Mouse (Mus musculus): Measurements from ENCODE around the gene Vill.

Vill gene

DNA sequence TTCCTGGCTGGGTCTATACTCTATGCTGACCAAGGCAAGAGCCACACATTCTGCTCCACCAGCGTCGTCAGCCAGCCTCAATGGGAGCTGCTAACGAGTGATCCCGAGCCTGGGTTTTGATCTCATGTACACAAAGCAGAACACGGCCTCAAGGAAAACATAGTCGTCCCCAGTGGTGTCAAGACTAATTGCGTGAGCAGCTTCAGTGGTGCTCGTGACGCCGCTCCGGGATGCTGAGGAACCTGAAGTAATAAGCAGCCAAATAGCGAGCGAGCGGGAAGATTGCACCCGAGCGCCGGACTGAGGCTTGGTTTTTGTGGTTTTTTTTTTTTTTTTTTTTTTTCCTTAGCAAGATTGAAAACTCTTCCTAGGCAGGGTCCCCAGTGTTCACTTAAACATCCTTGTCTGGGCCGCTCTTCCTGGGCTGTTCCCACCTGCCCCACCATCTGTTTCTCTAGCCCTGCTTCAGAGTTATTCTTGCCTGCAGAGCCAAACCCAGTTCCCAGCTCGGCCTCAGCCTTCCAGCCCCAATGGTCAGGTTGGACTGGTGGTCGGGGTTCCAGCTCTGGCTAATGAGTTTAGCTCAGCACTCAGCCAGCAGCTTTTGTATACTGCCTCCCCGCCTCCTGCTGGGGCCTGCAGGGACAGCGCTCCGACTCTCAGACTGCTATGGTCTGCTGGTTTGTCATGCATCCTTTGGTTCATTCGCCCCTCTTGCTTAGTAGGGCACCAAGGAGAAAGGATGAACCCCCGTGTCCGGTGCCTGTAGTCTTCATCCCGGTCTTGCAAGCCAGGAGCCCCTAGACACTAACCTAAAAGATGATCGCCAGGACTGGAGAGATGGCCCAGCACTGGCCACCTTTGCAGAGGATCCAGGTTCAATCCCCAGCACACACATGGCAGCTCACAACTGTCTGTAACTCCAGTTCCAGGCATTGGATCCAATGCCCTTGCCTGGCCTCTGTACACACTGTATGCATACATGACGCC lies 17.6 kb upstream of the Vill start:
- no peak for DNase-seq (ENCODE audit: low spot score in 2 of 2)

DNA sequence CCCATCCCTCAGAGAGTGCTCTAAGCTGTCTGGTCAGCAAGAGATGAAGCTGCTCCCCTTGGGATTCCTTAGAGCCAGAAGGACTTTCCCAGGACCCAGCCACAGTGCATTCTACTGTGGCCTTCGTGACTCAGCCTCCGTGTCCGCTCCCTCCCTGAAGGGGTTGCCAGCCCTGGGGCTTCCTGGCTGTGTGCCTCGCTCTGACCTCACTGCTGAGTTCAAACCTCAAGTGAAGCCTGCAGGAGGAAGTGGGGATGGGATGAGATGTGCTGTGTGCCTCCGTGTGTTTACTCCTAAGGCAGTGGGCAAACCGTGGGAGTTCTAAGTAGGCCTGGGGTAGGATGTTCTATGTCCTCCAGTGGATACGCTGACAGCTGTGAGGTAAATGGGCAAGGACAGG lies 16.7 kb upstream of the Vill start:
- no peak for DNase-seq (ENCODE audit: low spot score in 2 of 2)

DNA sequence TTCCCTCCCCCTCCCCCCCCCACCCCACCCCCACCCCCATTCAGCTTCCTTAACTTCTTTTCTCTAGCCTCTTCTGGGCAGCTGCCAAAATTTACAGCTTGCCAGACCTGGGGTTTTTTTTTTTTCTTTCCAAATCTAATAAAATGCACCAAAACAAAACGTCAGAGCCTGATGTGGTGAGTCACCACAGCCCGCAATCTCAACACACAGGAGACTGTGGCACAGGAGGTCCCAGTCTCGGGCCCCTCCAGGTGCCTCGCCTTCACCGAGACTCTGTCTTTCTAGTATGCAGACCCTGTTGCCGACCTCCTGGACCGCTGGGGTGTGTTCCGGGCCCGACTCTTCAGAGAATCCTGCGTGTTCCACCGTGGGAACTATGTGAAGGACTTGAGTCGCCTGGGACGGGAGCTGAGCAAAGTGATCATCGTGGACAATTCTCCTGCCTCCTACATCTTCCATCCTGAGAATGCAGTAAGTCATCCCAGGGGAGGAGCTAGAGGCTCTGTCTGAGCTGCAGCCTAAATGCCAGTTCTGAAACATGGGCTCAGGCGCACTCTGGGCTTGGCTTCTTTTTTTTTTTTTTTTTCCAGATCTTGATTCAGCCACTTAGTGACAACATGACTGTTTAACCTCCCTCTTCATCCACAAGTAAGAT lies 15.4 kb upstream of the Vill start:
- DNase-seq (ENCODE audit: low spot score in 2 of 2), result peak; percentile 53 to 66

DNA sequence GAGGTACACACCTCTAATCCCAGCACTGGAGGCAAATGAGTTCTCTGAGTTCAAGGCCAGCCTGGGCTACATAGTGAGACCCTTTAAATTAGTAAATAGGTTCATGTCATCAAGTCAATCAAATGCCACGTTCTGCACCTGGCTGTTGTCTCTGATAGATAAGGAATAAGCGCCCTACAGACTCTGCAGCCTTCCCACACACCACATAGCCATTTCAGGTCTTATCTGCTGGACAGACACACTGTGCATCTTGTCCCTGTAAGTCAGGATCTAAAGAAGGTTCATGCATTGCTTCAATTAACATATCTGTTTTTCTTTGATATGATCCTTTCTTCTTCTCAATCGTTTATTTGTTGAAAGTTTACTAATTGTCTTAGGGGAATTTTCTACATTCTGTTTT lies 14.0 kb upstream of the Vill start:
- no peak for DNase-seq (ENCODE audit: low spot score in 2 of 2)

DNA sequence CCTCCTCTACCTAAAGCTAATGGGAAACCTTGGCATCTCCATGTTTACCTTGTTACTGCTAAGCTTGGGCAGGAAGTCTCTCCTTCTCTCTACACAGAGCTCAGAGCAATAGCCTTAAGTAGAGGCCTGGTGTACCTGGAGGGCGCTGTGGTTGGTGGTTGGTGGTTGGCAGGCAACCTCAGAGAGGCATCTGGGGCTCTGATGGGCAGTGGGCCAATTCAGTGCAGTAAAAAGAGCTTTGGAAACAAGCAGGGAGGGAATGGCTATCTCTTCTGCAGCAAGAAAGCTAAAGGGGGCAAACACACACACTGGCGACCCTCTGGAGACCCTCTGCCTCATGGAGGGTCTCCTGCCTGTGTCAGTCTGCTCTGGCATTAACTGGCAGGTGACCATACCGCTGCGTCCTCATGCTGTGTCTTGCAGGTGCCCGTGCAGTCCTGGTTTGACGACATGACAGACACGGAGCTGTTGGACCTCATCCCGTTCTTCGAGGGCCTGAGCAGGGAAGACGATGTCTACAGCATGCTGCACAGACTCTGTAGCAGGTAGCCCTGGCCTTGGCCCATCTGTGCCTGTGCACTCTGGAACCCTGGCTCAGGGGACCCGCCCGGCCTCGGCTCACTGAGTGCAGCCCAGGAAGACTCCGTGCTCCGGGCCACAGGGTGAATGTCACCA lies 12.3 kb upstream of the Vill start:
- DNase-seq (ENCODE audit: low spot score in 2 of 2), result no peak

- DNase-seq (ENCODE audit: low spot score in 2 of 2), result no peak
Measured at GRCm38 (mm10) chr9:119048182-119048903, 4.2 kb upstream of the Vill start.

GRCm38 (mm10) chr9:119051158-119051557 lies 1.4 kb upstream of the Vill start:
- no peak for DNase-seq (ENCODE audit: low spot score in 2 of 2)

GRCm38 (mm10) chr9:119053964-119054576 lies 1.5 kb downstream of the Vill start:
- DNase-seq (ENCODE audit: low spot score in 2 of 2), result no peak

DNA sequence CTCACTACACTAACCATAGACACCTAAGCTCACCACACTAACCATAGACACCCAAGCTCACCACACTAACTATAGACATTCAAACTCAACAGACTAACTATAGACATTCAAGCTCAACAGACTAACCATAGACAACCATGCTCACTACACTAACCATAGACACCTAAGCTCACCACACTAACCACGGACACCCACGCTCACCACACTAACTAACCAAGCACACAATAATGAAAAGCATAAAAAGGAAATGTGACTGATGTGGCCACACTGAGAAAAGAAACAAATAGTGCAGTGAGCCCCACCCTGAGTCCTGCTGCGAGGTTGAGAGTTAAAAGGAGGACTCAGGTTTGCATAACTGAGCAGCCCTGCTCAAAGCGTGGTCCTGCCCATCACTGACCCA lies 2.8 kb downstream of the Vill start:
- no peak for DNase-seq (ENCODE audit: low spot score in 2 of 2)

- DNase-seq (ENCODE audit: low spot score in 2 of 2), result no peak
Measured at GRCm38 (mm10) chr9:119058245-119058644, 5.7 kb downstream of the Vill start.

- no peak for DNase-seq (ENCODE audit: low spot score in 2 of 2)
Measured at GRCm38 (mm10) chr9:119060701-119061100, 8.1 kb downstream of the Vill start.

GRCm38 (mm10) chr9:119063036-119063644 lies 10.6 kb downstream of the Vill start:
- no peak for DNase-seq (ENCODE audit: low spot score in 2 of 2)

GRCm38 (mm10) chr9:119064296-119064695 lies 11.7 kb downstream of the Vill start:
- no peak for DNase-seq (ENCODE audit: low spot score in 2 of 2)

DNA sequence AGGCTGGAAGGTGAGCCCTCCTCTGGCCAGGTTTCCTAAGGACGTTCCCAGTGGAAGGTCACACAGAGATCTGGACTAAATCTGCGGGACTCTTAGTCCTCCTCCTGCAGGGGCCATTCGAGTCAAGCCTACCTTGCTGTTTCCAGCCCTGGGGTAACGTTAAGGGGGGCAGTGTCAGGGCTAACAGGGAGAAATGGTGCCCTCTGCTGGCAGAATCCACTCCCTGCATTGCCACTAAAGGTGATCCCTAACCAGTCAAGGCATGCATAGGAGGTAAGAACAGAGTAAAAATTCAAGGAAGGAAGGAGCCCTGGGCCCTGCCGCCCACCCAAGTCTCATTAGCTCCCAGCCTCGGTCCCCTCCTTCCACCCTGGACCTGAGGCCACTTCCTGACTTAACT lies 15.0 kb downstream of the Vill start:
- DNase-seq (ENCODE audit: low spot score in 2 of 2), result peak; percentile 85 to 92

DNA sequence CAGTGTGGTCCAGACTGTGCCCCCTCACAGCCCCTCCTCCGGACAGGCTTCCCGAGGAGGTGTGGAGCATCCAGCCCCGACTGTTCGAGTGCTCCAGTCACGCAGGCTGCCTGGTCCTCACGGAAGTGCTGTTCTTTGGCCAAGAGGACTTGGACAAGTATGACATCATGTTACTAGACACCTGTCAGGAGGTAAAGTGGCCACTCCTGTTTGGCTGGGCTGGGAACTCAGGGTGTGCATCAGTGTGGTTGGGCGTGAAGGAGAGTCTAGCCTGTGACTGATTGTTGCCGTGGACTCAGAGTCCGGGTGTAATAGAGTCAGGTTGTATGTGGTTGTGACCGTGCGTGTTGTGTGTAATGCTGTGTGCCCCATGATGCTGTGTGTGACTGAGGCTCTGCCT lies 15.7 kb downstream of the Vill start:
- DNase-seq (ENCODE audit: low spot score in 2 of 2), result no peak

- no peak for DNase-seq (ENCODE audit: low spot score in 2 of 2)
Measured at GRCm38 (mm10) chr9:119070173-119070825, 17.7 kb downstream of the Vill start.

GRCm38 (mm10) chr9:119071786-119072185 lies 19.2 kb downstream of the Vill start:
- DNase-seq (ENCODE audit: low spot score in 2 of 2), result no peak

DNA sequence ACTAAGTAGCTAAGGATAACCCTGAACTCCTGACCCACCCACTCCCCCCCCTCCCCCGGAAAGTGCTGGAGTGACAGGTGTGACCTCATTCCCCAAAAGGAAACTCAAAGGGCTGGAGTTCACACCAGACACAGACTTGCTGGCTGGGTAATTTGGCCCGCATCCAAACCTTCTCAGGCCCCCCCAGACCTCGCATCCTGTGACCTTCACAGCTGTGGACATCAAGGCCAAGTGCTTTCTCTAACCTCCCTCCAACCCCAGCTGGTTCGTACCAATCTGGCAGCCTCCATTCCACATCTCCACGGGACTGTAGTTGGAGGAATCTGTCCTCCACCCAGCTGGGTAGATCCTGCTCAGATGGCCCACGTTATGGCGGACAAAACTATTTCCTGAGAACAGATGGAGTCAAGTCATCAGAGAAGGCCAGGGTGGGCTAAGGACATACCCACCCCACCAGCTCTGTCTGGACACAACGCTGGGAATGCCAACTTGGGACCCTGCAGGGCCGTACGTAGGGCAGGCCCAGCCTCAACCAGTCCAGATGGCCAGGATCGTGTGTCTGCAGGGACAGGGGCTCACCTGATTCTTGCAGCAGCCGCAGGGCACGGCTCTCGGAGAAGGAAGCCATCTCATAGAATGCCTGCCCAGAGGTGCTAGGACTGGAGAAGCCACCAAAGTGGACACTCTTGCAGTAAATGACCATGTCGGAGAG lies 20.8 kb downstream of the Vill start:
- no peak for DNase-seq (ENCODE audit: low spot score in 2 of 2)

DNA sequence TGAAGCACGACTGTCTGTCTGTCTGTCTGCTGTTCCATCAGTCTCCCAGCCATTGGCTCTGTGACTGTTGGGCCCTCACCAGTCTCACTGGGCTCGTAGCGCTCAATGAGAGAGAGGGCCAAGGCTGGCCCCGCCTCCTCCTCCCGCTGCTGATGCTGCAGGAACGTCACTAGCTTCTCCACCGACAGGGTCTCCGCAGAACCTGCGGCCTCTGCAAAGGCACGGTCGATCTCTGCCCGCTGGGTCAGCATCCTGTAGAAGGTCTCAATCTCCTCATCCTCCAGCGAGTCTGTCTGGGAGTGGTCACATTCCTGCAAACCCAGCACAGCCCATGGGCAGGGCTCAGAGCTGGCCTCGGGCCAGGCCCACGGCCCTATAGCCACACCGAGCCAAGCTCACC lies 23.1 kb downstream of the Vill start:
- DNase-seq (ENCODE audit: low spot score in 2 of 2), result no peak

All from right cerebral cortex, adult 2 months (tissue).